Mouse (Mus musculus): ENCODE measurements around the gene Dync1i1. TPM values are rescaled to one million over a fixed set of nuclear protein-coding genes. Genes with fewer than 3 reads are reported as not detected.

Gene Dync1i1
- polyA plus RNA-seq, 1 experiment = 3.9 TPM

DNA sequence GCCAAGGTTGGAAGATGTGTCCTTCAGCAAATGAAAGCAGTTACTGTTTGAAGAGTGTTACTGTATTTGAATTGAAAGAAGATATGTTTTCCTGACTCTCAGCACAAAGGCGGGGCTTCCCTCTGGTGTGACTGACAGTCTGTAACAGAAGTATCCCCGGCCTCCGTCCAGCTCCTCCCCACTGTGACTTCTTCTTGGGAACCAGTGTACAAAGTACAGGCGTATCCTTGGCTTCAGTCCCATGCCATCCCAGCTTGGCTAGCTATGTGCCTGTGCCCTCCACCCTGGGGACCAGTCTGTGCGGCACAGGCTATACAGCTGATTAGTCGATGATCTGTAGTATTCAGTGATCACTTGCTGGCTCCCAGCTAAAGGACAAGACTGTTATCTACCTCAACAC, 163.9 kb downstream of the Dync1i1 start:
- H3K79me2 ChIP-seq (ENCODE audit: control insufficient read depth, insufficient read depth) = no peaks in the 10 kb centered on the region
- H3K4me2 ChIP-seq (ENCODE audit: low read depth) = no peak overlapping the region
- no peaks in the 10 kb centered on the region for H3K36me3 ChIP-seq (ENCODE audit: control insufficient read depth, insufficient read depth)
- H3ac ChIP-seq (ENCODE audit: control insufficient read depth, insufficient read length) = no peak overlapping the region
- no peaks in the 10 kb centered on the region for H3K27me3 ChIP-seq (ENCODE audit: control insufficient read depth, insufficient read depth, insufficient read length)
- TF ChIP-seq TCF3 (IDR thresholded peaks at IDR 0.05; ENCODE audit: insufficient read length, low read depth) = no peak
- TF ChIP-seq MAX (IDR thresholded peaks at IDR 0.05; ENCODE audit: low read depth) = no peak
- TF ChIP-seq POLR2A (IDR thresholded peaks at IDR 0.05; ENCODE audit: insufficient read length, low read depth) = no peak
- TF ChIP-seq MYOD1 (IDR thresholded peaks at IDR 0.05; ENCODE audit: control insufficient read depth in 1 of 3, insufficient read length in 2 of 3, low read depth in 2 of 3) = no peak
- no peak for TF ChIP-seq CEBPB (IDR thresholded peaks at IDR 0.05; ENCODE audit: insufficient read depth, poor library complexity, severe bottlenecking)
- no peak overlapping the region for H3K4me3 ChIP-seq

- no peaks in the 10 kb centered on the region for H3K36me3 ChIP-seq (ENCODE audit: control insufficient read depth, insufficient read depth)
- no peak overlapping the region for H3K4me3 ChIP-seq
- H3K27me3 ChIP-seq (ENCODE audit: control insufficient read depth, insufficient read depth, insufficient read length) = no peaks in the 10 kb centered on the region
- H3K79me2 ChIP-seq (ENCODE audit: control insufficient read depth, insufficient read depth) = no peaks in the 10 kb centered on the region
- no peak overlapping the region for H3ac ChIP-seq (ENCODE audit: control insufficient read depth, insufficient read length)
- TF ChIP-seq MYOD1 (IDR thresholded peaks at IDR 0.05; ENCODE audit: control insufficient read depth in 1 of 3, insufficient read length in 2 of 3, low read depth in 2 of 3) (no peak), SRF (IDR thresholded peaks at IDR 0.05; ENCODE audit: control insufficient read depth, insufficient read length, low read depth) (no peak), USF1 (IDR thresholded peaks at IDR 0.05; ENCODE audit: low read depth) (no peak), MYOG (IDR thresholded peaks at IDR 0.05; ENCODE audit: control insufficient read depth in 1 of 3, insufficient read depth in 1 of 3, insufficient read length in 2 of 3, low read depth in 2 of 3) (no peak), MAX (IDR thresholded peaks at IDR 0.05; ENCODE audit: low read depth) (no peak), POLR2A (IDR thresholded peaks at IDR 0.05; ENCODE audit: insufficient read length, low read depth) (no peak), TCF12 (IDR thresholded peaks at IDR 0.05; ENCODE audit: insufficient read depth, poor library complexity, severe bottlenecking) (no peak), TCF3 (IDR thresholded peaks at IDR 0.05; ENCODE audit: insufficient read length, low read depth) (no peak), REST (IDR thresholded peaks at IDR 0.05; ENCODE audit: insufficient read depth, insufficient read length) (no peak), POLR2AphosphoS2 (IDR thresholded peaks at IDR 0.05; ENCODE audit: insufficient read length, low read depth) (no peak), E2F4 (IDR thresholded peaks at IDR 0.05; ENCODE audit: insufficient read depth) (no peak), CEBPB (IDR thresholded peaks at IDR 0.05; ENCODE audit: insufficient read depth, poor library complexity, severe bottlenecking) (no peak)
- H3K4me2 ChIP-seq (ENCODE audit: low read depth) = no peak overlapping the region
These were observed 185.9 kb downstream of the Dync1i1 start for GRCm38 (mm10) chr6:5911295-5911694.

- Histone ChIP-seq H3K4me3 (no peak overlapping the region), H3K36me3 (ENCODE audit: control insufficient read depth, insufficient read depth) (no peaks in the 10 kb centered on the region), H3K4me2 (ENCODE audit: low read depth) (no peak overlapping the region), H3K79me2 (ENCODE audit: control insufficient read depth, insufficient read depth) (no peaks in the 10 kb centered on the region), H3ac (ENCODE audit: control insufficient read depth, insufficient read length) (no peak overlapping the region), H3K27me3 (ENCODE audit: control insufficient read depth, insufficient read depth, insufficient read length) (no peaks in the 10 kb centered on the region)
- TF ChIP-seq SRF (IDR thresholded peaks at IDR 0.05; ENCODE audit: control insufficient read depth, insufficient read length, low read depth) = no peak
- TF ChIP-seq REST (IDR thresholded peaks at IDR 0.05; ENCODE audit: insufficient read depth, insufficient read length) = no peak
- TF ChIP-seq POLR2AphosphoS2 (IDR thresholded peaks at IDR 0.05; ENCODE audit: insufficient read length, low read depth) = no peak
- no peak for TF ChIP-seq E2F4 (IDR thresholded peaks at IDR 0.05; ENCODE audit: insufficient read depth)
These were observed 189.6 kb downstream of the Dync1i1 start for GRCm38 (mm10) chr6:5915028-5915427.

DNA sequence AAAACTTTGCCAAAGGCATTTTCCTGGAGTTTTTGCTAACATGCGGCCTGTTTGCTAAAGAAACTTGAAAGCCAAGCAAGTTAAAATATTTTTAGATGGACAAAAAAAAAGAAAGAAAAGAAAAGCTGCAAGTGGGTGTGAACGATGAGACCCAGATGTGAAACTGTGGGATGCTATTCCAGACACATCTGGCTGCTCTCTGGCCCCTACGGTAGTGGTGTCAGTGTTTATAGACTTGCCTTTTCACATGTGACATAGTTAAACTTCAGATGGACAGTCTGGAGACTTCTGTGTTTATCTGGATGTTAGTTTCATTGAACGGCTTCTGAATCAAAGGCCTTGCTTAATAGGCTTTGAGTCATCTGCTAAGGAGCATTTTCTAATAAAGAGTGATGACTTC, 195.2 kb downstream of the Dync1i1 start:
- no peaks in the 10 kb centered on the region for H3K79me2 ChIP-seq (ENCODE audit: control insufficient read depth, insufficient read depth)
- H3ac ChIP-seq (ENCODE audit: control insufficient read depth, insufficient read length) = no peak overlapping the region
- H3K4me2 ChIP-seq (ENCODE audit: low read depth) = no peak overlapping the region
- no peak for TF ChIP-seq USF1 (IDR thresholded peaks at IDR 0.05; ENCODE audit: low read depth)
- TF ChIP-seq MAX (IDR thresholded peaks at IDR 0.05; ENCODE audit: low read depth) = no peak
- TF ChIP-seq POLR2AphosphoS2 (IDR thresholded peaks at IDR 0.05; ENCODE audit: insufficient read length, low read depth) = no peak
- TF ChIP-seq TCF12 (IDR thresholded peaks at IDR 0.05; ENCODE audit: insufficient read depth, poor library complexity, severe bottlenecking) = no peak
- TF ChIP-seq SRF (IDR thresholded peaks at IDR 0.05; ENCODE audit: control insufficient read depth, insufficient read length, low read depth) = no peak
- TF ChIP-seq MYOG (IDR thresholded peaks at IDR 0.05; ENCODE audit: control insufficient read depth in 1 of 3, insufficient read depth in 1 of 3, insufficient read length in 2 of 3, low read depth in 2 of 3) = no peak
- H3K27me3 ChIP-seq (ENCODE audit: control insufficient read depth, insufficient read depth, insufficient read length) = no peaks in the 10 kb centered on the region
- no peaks in the 10 kb centered on the region for H3K36me3 ChIP-seq (ENCODE audit: control insufficient read depth, insufficient read depth)
- H3K4me3 ChIP-seq = no peak overlapping the region

- Histone ChIP-seq H3K79me2 (ENCODE audit: control insufficient read depth, insufficient read depth) (no peaks in the 10 kb centered on the region), H3K36me3 (ENCODE audit: control insufficient read depth, insufficient read depth) (no peaks in the 10 kb centered on the region), H3K4me2 (ENCODE audit: low read depth) (no peak overlapping the region), H3K4me3 (no peak overlapping the region), H3ac (ENCODE audit: control insufficient read depth, insufficient read length) (no peak overlapping the region), H3K27me3 (ENCODE audit: control insufficient read depth, insufficient read depth, insufficient read length) (no peaks in the 10 kb centered on the region)
- TF ChIP-seq MYOD1 (IDR thresholded peaks at IDR 0.05; ENCODE audit: control insufficient read depth in 1 of 3, insufficient read length in 2 of 3, low read depth in 2 of 3) (no peak), E2F4 (IDR thresholded peaks at IDR 0.05; ENCODE audit: insufficient read depth) (no peak), CEBPB (IDR thresholded peaks at IDR 0.05; ENCODE audit: insufficient read depth, poor library complexity, severe bottlenecking) (no peak), SRF (IDR thresholded peaks at IDR 0.05; ENCODE audit: control insufficient read depth, insufficient read length, low read depth) (no peak), USF1 (IDR thresholded peaks at IDR 0.05; ENCODE audit: low read depth) (no peak), TCF3 (IDR thresholded peaks at IDR 0.05; ENCODE audit: insufficient read length, low read depth) (no peak), POLR2A (IDR thresholded peaks at IDR 0.05; ENCODE audit: insufficient read length, low read depth) (no peak), REST (IDR thresholded peaks at IDR 0.05; ENCODE audit: insufficient read depth, insufficient read length) (no peak), MYOG (IDR thresholded peaks at IDR 0.05; ENCODE audit: control insufficient read depth in 1 of 3, insufficient read depth in 1 of 3, insufficient read length in 2 of 3, low read depth in 2 of 3) (no peak), POLR2AphosphoS2 (IDR thresholded peaks at IDR 0.05; ENCODE audit: insufficient read length, low read depth) (no peak)
These were observed 197.2 kb downstream of the Dync1i1 start for GRCm38 (mm10) chr6:5922676-5923075.
